Mouse (Mus musculus) hindlimb bud, embryonic 11.5 days (tissue): ENCODE results near the gene Bloc1s2.
"Not testable (repeated sequence)": the region's sequence is repeated elsewhere in the genome, so short reads cannot be mapped to it uniquely, and the experiment has no call there.

ENCODE experiments used
- DNase-seq: peaks from one replicate; pipeline ENCODE4 v3.0.0-alpha.2; 2012; ENCODE audit warnings: low read depth, low spot score; ENCODE audit errors: extremely low spot score

Gene Bloc1s2

GRCm38 (mm10) chr19:44127729-44128497 is 18.3 kb downstream of the Bloc1s2 start:
- no peak for DNase-seq

- no peak for DNase-seq
Observed at GRCm38 (mm10) chr19:44121137-44121536, 25.1 kb downstream of the Bloc1s2 start.

- DNase-seq: not testable (repeated sequence)
Observed at GRCm38 (mm10) chr19:44120686-44121085, 25.6 kb downstream of the Bloc1s2 start.

GRCm38 (mm10) chr19:44117793-44118192 is 28.5 kb downstream of the Bloc1s2 start:
- DNase-seq: no peak

GRCm38 (mm10) chr19:44111706-44112105 is 34.5 kb downstream of the Bloc1s2 start:
- no peak for DNase-seq

- no peak for DNase-seq
Observed at GRCm38 (mm10) chr19:44110356-44110755, 35.9 kb downstream of the Bloc1s2 start.

GRCm38 (mm10) chr19:44108996-44109395 is 37.2 kb downstream of the Bloc1s2 start:
- DNase-seq: no peak

- DNase-seq: no peak
Observed at GRCm38 (mm10) chr19:44107661-44108521, 38.4 kb downstream of the Bloc1s2 start.

GRCm38 (mm10) chr19:44106831-44107660 is 39.2 kb downstream of the Bloc1s2 start, which contains the start of gene Chuk:
TSS of gene Chuk (minus strand) at chr19:44107480.
- DNase-seq: peak; percentile 79

GRCm38 (mm10) chr19:44104393-44104792 is 41.9 kb downstream of the Bloc1s2 start:
- no peak for DNase-seq

GRCm38 (mm10) chr19:44103001-44103400 is 43.2 kb downstream of the Bloc1s2 start:
- no peak for DNase-seq

- no peak for DNase-seq
Observed at GRCm38 (mm10) chr19:44100840-44101239, 45.4 kb downstream of the Bloc1s2 start.
